Mouse (Mus musculus): Measurements from ENCODE around the gene Leng9.

DNA sequence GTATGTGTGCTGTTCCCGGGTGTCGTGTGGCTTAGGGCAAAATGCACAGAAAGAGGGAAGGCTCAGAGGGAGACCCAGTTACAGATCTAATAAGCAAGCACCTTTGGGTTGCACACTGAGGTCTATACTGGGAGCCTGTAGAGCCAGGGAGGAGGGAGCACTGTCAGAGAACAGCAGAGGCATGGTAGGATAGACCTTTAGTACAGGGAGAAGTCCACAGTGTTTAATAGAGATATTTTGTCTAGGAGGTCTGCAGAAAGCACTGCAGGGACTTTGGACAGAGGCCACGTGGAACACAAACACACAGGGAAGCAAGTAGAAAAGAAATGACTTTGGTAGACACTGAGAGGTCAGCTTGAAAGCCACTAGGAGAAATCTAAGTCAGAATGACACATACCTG is 15.1 kb upstream of the Leng9 start:
- TF ChIP-seq CTCF (IDR thresholded peaks at IDR 0.05; ENCODE audit: low read depth) (no peak), EP300 (optimal IDR thresholded peaks at IDR 0.05) (no peak)
